Mouse (Mus musculus) heart, postnatal 4 days (tissue): ENCODE data around the gene Phykpl. TPM values are rescaled to one million over a fixed set of nuclear protein-coding genes. Genes with fewer than 3 reads are reported as not detected.
"Not testable (repeated sequence)": the region's sequence is repeated elsewhere in the genome, so short reads cannot be mapped to it uniquely, and the experiment has no call there.

Experiments used
- DNase-seq: peaks from one replicate; pipeline ENCODE4 v3.0.0; 2021
- total RNA-seq, 2 experiments: library from RNA; stranded (reverse); gene quantifications; 2 replicates each; pipeline ENCODE4 v1.2.3; 2021

Phykpl gene
- total RNA-seq, 2 experiments from 2014 or later: 11.7 to 12.3 TPM

- DNase-seq: no peak
Measured at GRCm38 (mm10) chr11:51587059-51587458, 2.5 kb downstream of the Phykpl start.

GRCm38 (mm10) chr11:51588833-51589232 is 4.3 kb downstream of the Phykpl start:
- no peak for DNase-seq

DNA sequence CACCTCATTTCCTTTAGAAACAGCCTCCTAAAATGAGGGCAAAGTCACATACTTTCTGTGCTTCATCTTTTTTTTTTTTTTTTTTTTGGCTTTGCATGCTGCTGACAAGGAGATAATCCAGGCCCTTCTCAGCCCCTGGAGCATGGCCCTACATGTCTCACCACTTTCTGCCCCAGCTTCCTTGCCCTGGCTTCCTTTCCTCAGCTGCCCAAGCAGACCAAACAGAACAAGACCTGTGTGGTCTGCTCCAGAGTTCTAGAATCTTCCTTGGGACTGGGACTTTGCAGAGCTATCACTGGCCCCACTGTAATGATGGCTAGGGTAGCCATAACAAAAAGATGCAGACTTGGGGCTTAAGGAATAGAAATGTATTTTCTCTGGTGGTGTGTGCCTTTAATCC is 5.4 kb downstream of the Phykpl start:
- no peak for DNase-seq

- DNase-seq: no peak
Measured at GRCm38 (mm10) chr11:51591168-51591567, 6.6 kb downstream of the Phykpl start.

GRCm38 (mm10) chr11:51591915-51592314 is 7.4 kb downstream of the Phykpl start:
- DNase-seq: no peak

GRCm38 (mm10) chr11:51593368-51593767 is 8.8 kb downstream of the Phykpl start:
- no peak for DNase-seq

DNA sequence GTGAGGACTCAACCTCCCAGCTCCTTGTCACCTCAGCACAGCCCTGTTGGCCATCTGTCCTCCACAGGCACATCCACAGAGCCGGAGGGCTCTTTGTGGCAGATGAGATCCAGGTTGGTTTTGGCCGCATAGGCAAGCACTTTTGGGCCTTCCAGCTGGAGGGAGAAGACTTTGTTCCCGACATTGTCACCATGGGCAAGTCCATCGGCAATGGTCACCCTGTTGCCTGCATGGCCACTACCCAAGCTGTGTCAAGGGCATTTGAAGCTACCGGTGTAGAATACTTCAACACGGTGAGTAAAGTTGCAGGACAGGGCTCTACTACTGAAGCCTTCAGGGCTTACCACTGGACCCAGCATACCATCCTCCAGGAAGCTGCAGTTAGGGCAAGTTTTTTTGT is 9.3 kb downstream of the Phykpl start:
- DNase-seq: no peak

DNA sequence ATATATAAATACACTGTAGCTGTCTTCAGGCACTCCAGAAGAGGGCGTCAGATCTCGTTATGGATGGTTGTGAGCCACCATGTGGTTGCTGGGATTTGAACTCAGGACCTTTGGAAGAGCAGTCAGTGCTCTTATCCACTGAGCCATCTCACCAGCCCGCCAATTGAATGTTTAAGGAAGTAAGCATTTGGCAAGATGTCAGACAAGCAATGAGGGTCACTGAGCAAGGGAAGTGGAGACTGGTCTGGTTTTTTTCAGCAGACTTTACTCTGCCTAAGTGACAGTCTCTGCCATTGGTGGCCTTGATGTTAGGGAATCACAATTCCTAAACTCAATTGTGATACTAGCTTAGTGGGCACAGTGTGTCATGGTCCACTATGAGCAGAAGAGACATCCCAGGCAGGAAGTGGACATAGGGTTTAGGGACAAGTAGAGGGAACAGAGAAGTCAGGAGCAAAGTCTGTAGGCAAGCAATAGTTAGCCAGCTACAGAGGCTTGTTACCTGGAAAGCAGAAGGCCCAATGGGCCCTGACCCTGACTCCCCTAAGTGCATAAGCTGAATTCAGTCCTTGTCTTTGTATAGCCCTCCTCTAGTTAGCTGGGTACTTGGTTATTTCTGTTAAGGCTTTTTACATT is 10.3 kb downstream of the Phykpl start:
- DNase-seq: no peak

DNA sequence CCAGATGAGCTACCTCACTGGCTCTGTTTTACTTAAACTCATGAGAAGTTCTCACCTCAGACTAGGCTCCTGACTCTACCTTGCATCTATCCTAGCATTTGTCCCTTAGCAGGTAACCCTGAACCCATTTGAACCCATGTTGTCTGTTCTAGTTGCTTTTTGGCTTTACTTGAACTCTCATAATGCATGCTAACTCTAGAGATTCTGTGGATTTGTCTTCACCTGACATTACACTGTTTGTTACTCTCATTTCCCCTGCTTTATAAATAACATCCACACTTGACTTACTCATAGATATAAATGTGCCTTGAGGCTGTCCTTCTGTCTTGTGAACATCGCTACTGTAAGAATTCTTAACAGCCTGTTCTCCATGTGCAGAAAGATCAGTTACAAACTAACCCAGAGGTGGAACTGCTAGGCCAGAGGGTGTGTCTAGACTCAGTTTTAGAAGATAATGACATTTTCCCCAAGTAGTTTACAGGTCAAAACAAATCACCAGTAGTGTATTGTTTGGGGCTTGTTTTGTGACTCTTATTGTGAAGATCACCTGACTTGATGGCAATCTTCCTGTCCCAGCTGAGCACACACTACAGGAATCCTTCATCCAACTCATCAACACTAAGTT is 11.0 kb downstream of the Phykpl start:
- DNase-seq: no peak

GRCm38 (mm10) chr11:51597553-51597952 is 13.0 kb downstream of the Phykpl start:
- DNase-seq: no peak

GRCm38 (mm10) chr11:51602253-51602652 is 17.7 kb downstream of the Phykpl start:
- no peak for DNase-seq

GRCm38 (mm10) chr11:51605602-51606446 is 21.3 kb downstream of the Phykpl start:
- DNase-seq: peak; percentile 92

GRCm38 (mm10) chr11:51606447-51607095 is 22.0 kb downstream of the Phykpl start, which contains the start of gene Hnrnpab:
TSS of gene Hnrnpab (minus strand) at chr11:51606847.
- peak; percentile 98 for DNase-seq

DNA sequence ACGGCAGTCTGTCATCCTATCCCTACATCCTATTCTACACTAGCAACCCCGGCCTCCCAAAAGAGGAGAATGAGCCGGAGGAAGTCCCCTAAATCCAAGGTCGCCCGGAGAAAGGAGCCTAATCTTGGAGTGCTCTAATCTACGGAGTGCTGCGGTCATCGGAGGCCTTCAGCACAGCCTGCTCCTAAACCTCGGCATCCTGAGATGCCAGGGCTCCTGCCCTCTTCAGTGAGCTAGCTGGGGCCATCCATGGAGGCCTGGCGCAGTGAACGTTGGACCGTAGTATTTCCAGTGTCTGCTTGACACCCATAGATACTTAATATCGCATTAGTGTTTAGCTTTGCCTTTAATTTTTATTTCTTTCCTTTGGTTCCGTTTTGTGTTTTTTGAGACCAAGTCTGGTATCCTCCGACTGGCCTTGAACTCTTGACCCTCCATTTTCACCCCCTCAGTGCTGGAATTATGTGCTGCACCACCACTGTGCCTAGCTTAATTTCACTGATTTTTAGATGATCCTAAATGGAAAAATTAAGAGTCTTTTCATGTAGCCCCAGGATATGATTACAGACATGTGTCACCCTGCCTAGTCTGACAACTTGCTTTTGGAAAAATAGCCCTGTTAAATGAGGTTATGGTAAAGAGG is 22.7 kb downstream of the Phykpl start:
- DNase-seq: no peak

- DNase-seq: no peak
Measured at GRCm38 (mm10) chr11:51609266-51609909, 24.8 kb downstream of the Phykpl start.

- not testable (repeated sequence) for DNase-seq
Measured at GRCm38 (mm10) chr11:51609940-51610339, 25.4 kb downstream of the Phykpl start.

DNA sequence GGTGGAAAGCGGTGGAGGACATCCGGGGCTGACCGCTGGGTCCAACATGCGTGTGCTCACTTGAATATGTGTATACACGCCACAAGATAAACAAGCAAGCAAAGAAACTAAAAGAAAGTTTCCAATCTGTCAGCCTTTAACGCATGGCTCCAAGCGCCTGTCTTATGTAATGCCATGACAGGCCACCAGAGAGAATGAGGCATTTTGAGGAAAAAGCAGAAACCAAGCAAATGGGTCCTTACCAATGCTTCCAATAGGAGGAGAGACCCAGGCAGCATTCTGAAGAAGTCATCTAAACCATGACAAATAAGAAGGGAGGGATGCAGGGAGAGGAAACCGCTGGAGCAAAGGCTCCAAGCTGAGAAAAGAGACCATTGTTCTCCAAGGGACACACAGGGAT is 29.7 kb downstream of the Phykpl start:
- no peak for DNase-seq

DNA sequence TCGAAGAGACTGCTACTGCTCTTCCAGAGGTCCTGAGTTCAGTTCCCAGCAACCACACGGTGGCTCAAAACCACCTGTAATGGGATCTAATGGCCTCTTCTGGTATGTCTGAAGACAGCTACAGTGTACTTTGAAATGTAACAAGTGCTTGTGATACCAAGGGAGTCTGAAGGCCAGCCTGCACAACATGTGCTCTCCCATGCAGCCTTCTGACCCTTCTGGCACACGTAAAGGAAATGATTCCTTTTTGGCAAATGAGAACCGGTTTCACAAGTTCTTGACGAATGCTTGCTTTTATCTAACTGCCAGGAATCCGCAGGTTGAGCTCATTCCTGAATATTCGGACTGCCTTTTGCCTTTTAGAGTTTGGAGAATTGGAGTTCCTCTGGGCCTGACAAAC is 30.6 kb downstream of the Phykpl start:
- no peak for DNase-seq

GRCm38 (mm10) chr11:51615601-51616000 is 31.0 kb downstream of the Phykpl start:
- peak; percentile 77 for DNase-seq

DNA sequence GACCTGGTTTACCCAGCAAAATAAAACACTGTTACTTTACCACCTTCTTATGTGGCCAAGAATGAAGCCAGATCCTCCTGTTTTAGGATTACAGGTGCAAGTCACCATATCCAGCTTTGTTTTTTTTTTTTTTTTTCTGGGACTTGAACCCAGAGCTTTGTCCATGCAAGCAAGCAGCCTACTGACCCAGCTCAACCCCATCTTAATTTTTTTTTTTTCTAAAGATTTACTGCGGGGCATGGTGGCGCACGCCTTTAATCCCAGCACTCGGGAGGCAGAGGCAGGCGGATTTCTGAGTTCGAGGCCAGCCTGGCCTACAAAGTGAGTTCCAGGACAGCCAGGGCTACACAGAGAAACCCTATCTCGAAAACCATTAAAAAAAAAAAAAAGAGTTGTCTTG is 31.6 kb downstream of the Phykpl start:
- DNase-seq: not testable (repeated sequence)

DNA sequence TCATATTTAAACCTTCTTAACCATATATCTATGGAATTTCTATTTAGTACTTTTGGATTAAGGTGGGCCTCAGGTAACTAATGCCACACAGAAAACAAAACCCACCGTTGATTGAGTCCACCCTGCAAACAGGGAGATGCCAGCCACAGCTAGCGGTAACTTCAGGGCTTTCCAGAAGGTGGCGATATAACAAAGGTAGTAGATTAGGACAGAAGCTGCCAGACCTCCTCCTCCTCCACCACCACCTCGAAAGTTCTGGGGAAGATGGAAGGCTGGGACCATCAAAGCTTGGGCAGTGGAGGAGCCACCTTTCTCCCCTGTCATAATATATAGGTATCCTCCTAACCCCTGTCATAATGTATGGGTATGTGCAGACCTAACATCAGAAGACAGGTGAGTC is 33.1 kb downstream of the Phykpl start:
- DNase-seq: peak; percentile 83

DNA sequence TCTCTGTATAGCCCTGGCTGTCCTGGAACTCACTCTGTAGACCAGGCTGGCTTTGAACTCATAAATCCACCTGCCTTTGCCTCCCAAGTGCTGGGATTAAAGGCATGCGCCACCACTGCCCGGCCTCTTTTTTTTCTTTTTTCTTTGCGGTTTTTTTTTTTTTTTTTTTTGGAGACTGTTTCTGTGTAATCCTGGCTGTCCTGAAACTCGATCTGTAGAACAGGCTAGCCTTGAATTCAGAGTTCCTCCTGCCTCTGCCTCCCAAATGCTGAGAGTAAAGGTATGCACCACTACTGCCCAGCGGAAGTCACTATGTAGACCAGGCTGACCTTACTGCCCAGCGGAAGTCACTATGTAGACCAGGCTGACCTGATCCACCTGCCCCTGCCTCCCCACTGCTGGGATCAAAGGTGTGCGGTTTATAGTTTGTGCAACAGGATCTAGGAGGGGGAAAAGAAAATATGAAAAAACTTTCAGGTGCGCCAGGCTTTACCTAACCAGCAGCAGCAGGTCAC is 34.4 kb downstream of the Phykpl start:
- DNase-seq: no peak
